Mouse (Mus musculus) lung, adult 2 months (tissue): ENCODE measurements around the gene Ptbp2. TPM values are rescaled to one million over a fixed set of nuclear protein-coding genes. Genes with fewer than 3 reads are reported as not detected.

ENCODE experiments used
- DNase-seq: peaks from one replicate; pipeline ENCODE4 v3.0.0; 2022
- H3K4me1 ChIP-seq: fragments of 200-500 bp; 2 replicates; pipeline ENCODE4 v1.6.1; 2011; ENCODE audit warnings: low read length; ENCODE audit not compliant: control insufficient read depth, insufficient read depth
- H3K4me3 ChIP-seq: fragments of 200-500 bp; replicated peaks from 2 replicates; pipeline ENCODE3; 2011; ENCODE audit warnings: low read depth, mild to moderate bottlenecking, control low read depth, low read length; ENCODE audit errors: extremely low read depth
- CTCF ChIP-seq: fragments of 200-500 bp; IDR thresholded peaks from 2 replicates; pipeline ENCODE4 v1.5.1; 2011; ENCODE audit warnings: mild to moderate bottlenecking, low read length, control low read depth; ENCODE audit not compliant: insufficient read depth
- POLR2A ChIP-seq: fragments of 200-500 bp; IDR thresholded peaks from 2 replicates; pipeline ENCODE4 v1.6.1; 2011; ENCODE audit warnings: low read depth, mild to moderate bottlenecking, control low read depth, low read length, borderline replicate concordance; ENCODE audit errors: extremely low read depth
- WGBS: fragments of 180-500 bp; shearing (Covaris S2); methylation state at CpG from one replicate; pipeline ENCODE4 v1.1.7; 2018; 5-methylcytosine and 5-hydroxymethylcytosine counted together
- polyA plus RNA-seq: library from polyadenylated mRNA; depleted of rRNA; stranded (reverse); fragments of >200 nt; gene quantifications from 2 replicates; pipeline ENCODE4 v1.2.3, GENCODE M21; 2012

Gene Ptbp2
- polyA plus RNA-seq, 1 experiment, result 10.9 TPM

DNA sequence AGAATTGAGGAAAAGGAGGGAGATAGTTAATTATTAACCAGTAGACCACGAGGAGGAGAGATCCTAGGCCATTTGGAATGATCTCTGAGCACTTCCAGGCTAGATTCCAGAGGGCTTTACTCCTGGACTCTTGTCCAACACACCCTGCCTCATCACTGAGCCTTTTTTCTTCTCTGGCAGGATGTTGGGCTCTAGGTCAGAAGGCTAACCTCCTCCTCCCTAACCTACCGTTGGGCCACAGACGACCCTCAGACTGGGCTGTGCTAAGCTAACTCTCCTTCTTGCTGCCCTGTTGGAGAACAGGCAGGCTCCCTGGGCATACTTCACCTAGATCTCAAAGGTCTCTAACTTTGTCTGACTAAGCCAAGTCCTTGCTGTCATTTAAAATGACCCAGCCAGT, 82.8 kb downstream of the Ptbp2 start:
- Histone ChIP-seq H3K4me3 (no peak overlapping the region), H3K4me1 (no peaks in the 10 kb centered on the region)
- TF ChIP-seq CTCF, result no peak
- DNase-seq, result no peak
- WGBS, result 33% methylated on average over 3 of the region's 3 CpGs

DNA sequence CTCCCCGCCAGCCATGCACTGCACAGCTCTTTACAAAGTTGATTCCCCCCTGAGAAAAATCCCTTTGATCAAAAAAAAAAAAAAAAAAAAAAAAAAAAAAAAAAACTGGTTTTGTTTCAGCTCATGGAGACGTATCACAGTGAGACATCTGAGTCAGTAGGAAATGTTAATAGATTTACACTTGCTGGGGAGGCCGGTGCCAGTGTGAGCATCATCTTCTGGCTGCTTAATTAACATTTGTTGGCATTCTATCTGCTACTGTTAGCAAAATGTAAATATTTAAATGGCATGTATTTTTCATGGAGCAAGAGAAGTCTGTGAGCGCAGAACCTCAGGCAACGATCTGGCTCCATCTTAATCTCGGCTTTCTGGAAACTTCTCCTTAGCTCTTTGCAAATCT, 99.5 kb downstream of the Ptbp2 start:
- WGBS, result 65% methylated on average over 6 of the region's 6 CpGs
- DNase-seq, result no peak
- TF ChIP-seq POLR2A (no peak), CTCF (no peak)
- Histone ChIP-seq H3K4me3 (no peak overlapping the region), H3K4me1 (no peaks in the 10 kb centered on the region)
